Mouse (Mus musculus) forebrain, embryonic 12.5 days (tissue): ENCODE results near the gene Marveld1. TPM values are rescaled to one million over a fixed set of nuclear protein-coding genes. Genes with fewer than 3 reads are reported as not detected.

Experiments
- ATAC-seq: fragments of 200-750 bp; cut with Nextera tagmentation; 2 replicates; pipeline ENCODE4 v1.8.0; 2017; ENCODE audit warnings: moderate TSS enrichment; ENCODE audit not compliant: low FRiP score
- H3K27ac ChIP-seq: fragments of 300-500 bp; sonication (generic); 2 replicates; pipeline ENCODE4 v1.5.1; 2016; ENCODE audit warnings: mild to moderate bottlenecking
- H3K27me3 ChIP-seq: fragments of 300-500 bp; sonication (generic); 2 replicates; pipeline ENCODE4 v1.6.1; 2016; ENCODE audit warnings: mild to moderate bottlenecking
- H3K36me3 ChIP-seq: fragments of 300-500 bp; sonication (generic); replicated peaks from 2 replicates; pipeline ENCODE4 v1.6.1; 2016; ENCODE audit warnings: mild to moderate bottlenecking
- H3K4me1 ChIP-seq: fragments of 300-500 bp; sonication (generic); 2 replicates; pipeline ENCODE4 v1.6.1; 2016
- H3K4me2 ChIP-seq: fragments of 300-500 bp; sonication (generic); 2 replicates; pipeline ENCODE4 v1.6.1; 2016; ENCODE audit warnings: mild to moderate bottlenecking, moderate library complexity
- H3K4me3 ChIP-seq: fragments of 300-500 bp; sonication (generic); replicated peaks from 2 replicates; pipeline ENCODE4 v1.5.1; 2016; ENCODE audit warnings: mild to moderate bottlenecking
- H3K9ac ChIP-seq: fragments of 300-500 bp; sonication (generic); 2 replicates; pipeline ENCODE4 v1.6.1; 2016; ENCODE audit warnings: mild to moderate bottlenecking
- H3K9me3 ChIP-seq: fragments of 300-500 bp; sonication (generic); 2 replicates; pipeline ENCODE4 v1.6.1; 2016
- WGBS: fragments of 180-500 bp; shearing (Covaris S2); methylation state at CpG from one replicate; pipeline ENCODE4 v1.1.7; 2016; 5-methylcytosine and 5-hydroxymethylcytosine counted together
- polyA plus RNA-seq: library from polyadenylated mRNA; unstranded; fragments of >200 nt; fragmentation: Nextera tagmentation; extraction: Ambion mirVana; gene quantifications from 2 replicates; pipeline ENCODE4 v1.2.1, GENCODE M21; 2016

The Marveld1 gene
- polyA plus RNA-seq, 1 experiment from 2014 or later = 4.2 TPM

GRCm38 (mm10) chr19:42128787-42129508 is 18.3 kb upstream of the Marveld1 start, which contains the start of gene Avpi1:
TSS of gene Avpi1 (minus strand) at chr19:42129059.
- under 1% methylated on average over 54 of the region's 54 CpGs for WGBS
- peaks cover 8% of the 10 kb centered on the region; the same call in 1 of the 2 replicates for H3K27me3 ChIP-seq
- peak within 1 kb of the TSS; percentile 66 for H3K9ac ChIP-seq
- H3K4me3 ChIP-seq = peak within 1 kb of the TSS; percentile 54
- peak within 1 kb of the TSS; percentile 88 for H3K4me2 ChIP-seq
- peaks cover 18% of the 10 kb centered on the region for H3K4me1 ChIP-seq
- H3K27ac ChIP-seq = peak within 1 kb of the TSS; percentile 70
- H3K36me3 ChIP-seq = peaks cover 10% of the 10 kb centered on the region; the same call in 1 of the 2 replicates
- H3K9me3 ChIP-seq = no peaks in the 10 kb centered on the region
- peak; percentile 98 for ATAC-seq

GRCm38 (mm10) chr19:42129509-42130293 is 17.5 kb upstream of the Marveld1 start:
- no peak for ATAC-seq
- Histone ChIP-seq H3K4me3 (peak overlapping the region; percentile 54), H3K4me1 (peaks cover 18% of the 10 kb centered on the region), H3K27ac (peak overlapping the region; percentile 61), H3K27me3 (peaks cover 8% of the 10 kb centered on the region; the same call in 1 of the 2 replicates), H3K9ac (peak overlapping the region; percentile 38; the same call in 1 of the 2 replicates), H3K36me3 (peaks cover 5% of the 10 kb centered on the region; the same call in 1 of the 2 replicates), H3K9me3 (no peaks in the 10 kb centered on the region), H3K4me2 (peak overlapping the region; percentile 88)
- WGBS = 17% methylated on average over 14 of the region's 14 CpGs

- Histone ChIP-seq H3K27me3 (peaks cover 8% of the 10 kb centered on the region; the same call in 1 of the 2 replicates), H3K4me1 (peaks cover 18% of the 10 kb centered on the region), H3K4me3 (no peak overlapping the region), H3K36me3 (0 out of 2 replicates have a peak, but pooled peaks cover 1% of the 10 kb centered on the region), H3K27ac (peak overlapping the region; percentile 36; the same call in 1 of the 2 replicates), H3K4me2 (no peak overlapping the region), H3K9me3 (no peaks in the 10 kb centered on the region), H3K9ac (no peak overlapping the region)
- WGBS = 66% methylated on average over 3 of the region's 3 CpGs
- no peak for ATAC-seq
These were observed 16.9 kb upstream of the Marveld1 start for GRCm38 (mm10) chr19:42130294-42130606.

DNA sequence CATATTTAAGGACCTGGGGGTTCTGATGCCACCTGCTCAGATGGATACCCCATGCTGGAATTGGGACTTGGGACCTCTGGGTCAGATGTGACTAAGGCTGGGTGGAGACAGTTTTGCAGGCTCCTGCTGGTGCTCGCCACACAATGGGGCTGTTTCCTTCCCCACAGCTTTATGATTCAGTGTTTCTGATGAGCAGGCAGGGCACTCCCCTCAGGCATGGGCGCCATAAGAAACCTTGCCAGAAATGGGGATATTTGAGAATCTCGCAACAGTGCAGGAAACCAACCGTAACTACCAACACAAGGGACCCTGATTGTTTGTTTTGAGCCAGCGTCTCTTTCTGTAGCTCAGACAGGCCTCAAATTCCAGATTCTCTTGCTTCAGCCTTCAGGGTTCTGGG is 16.1 kb upstream of the Marveld1 start:
- 76% methylated on average over 5 of the region's 5 CpGs for WGBS
- H3K9me3 ChIP-seq = no peaks in the 10 kb centered on the region
- peaks cover 24% of the 10 kb centered on the region for H3K4me1 ChIP-seq
- H3K27me3 ChIP-seq = peaks cover 8% of the 10 kb centered on the region; the same call in 1 of the 2 replicates
- no peak overlapping the region for H3K4me2 ChIP-seq
- no peak overlapping the region for H3K9ac ChIP-seq
- H3K4me3 ChIP-seq = no peak overlapping the region
- no peak for ATAC-seq
- no peaks in the 10 kb centered on the region for H3K36me3 ChIP-seq
- H3K27ac ChIP-seq = no peak overlapping the region

DNA sequence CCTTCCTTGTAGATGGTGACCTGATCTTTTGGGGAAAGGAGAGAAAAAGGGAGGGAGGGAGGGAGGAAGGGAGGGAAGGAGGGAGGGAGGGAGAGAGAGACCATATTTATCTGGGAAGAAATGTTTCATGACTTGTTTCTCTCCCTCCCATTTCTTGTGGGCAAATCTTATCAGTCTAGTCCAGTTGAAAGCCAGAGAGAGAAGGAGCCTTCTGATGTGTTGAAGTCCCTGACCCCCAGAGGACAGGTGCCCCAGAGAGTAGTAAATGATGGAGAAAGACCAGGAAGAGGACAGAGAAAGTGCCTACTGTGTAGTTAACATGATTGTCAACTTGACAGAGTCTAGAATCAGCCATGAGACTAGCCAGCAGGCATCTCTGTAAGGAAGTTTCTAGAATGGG is 12.1 kb upstream of the Marveld1 start:
- ATAC-seq = no peak
- H3K27me3 ChIP-seq = no peaks in the 10 kb centered on the region; the same call in 1 of the 2 replicates
- H3K4me1 ChIP-seq = peaks cover 10% of the 10 kb centered on the region
- no peaks in the 10 kb centered on the region for H3K36me3 ChIP-seq
- no peaks in the 10 kb centered on the region for H3K9me3 ChIP-seq
- H3K9ac ChIP-seq = no peak overlapping the region
- H3K4me2 ChIP-seq = no peak overlapping the region
- H3K27ac ChIP-seq = no peak overlapping the region
- H3K4me3 ChIP-seq = no peak overlapping the region

GRCm38 (mm10) chr19:42136126-42136525 is 11.1 kb upstream of the Marveld1 start:
- H3K36me3 ChIP-seq = no peaks in the 10 kb centered on the region
- H3K4me2 ChIP-seq = no peak overlapping the region
- no peaks in the 10 kb centered on the region for H3K27me3 ChIP-seq
- peaks cover 7% of the 10 kb centered on the region for H3K4me1 ChIP-seq
- H3K4me3 ChIP-seq = no peak overlapping the region
- no peak overlapping the region for H3K9ac ChIP-seq
- 19% methylated on average over 5 of the region's 5 CpGs for whole genome bisulfite sequencing
- no peak for ATAC-seq
- H3K27ac ChIP-seq = no peak overlapping the region
- no peaks in the 10 kb centered on the region for H3K9me3 ChIP-seq

GRCm38 (mm10) chr19:42137167-42137672 is 10.0 kb upstream of the Marveld1 start:
- Histone ChIP-seq H3K27me3 (no peaks in the 10 kb centered on the region), H3K9me3 (no peaks in the 10 kb centered on the region), H3K4me2 (no peak overlapping the region), H3K27ac (no peak overlapping the region), H3K36me3 (no peaks in the 10 kb centered on the region), H3K4me1 (peaks cover 7% of the 10 kb centered on the region), H3K4me3 (no peak overlapping the region), H3K9ac (no peak overlapping the region)
- WGBS = 90% methylated on average over 4 of the region's 4 CpGs
- no peak for ATAC-seq

DNA sequence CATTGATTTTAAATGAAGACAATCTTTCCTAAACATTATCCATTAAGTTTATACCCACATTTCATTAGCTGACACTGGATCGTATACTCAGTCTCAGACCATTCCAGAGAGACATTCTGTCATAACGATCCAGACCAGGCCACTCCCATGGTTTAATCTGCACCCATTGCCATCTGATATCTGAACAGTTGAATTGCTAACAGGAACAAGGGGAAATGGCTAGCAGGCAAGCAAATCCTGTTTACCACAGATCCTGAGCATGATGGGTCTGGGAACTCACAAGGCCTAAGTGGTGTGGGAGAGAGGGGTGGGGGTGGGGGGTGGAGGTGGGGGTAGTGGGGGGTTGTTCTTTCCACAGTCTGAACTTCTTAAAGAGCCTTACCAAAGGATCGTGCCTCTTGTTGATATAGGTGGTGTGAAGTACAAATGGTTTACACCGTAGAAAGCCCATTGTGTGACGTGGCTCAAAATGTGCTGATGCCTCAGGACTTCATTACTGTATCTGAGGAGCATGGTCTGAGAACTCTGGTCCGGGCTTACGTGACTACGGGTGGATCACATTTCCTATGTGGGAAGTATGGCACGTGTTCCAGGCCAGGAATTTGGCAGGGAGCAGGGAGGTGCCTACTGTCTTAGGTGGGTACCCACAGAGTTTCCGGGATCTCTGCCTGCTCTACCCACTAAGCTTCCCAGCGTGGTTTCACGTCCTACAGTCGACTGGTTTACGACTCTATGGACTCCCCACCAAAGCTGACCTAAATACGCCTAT is 8.5 kb upstream of the Marveld1 start:
- 86% methylated on average over 15 of the region's 15 CpGs for WGBS
- Histone ChIP-seq H3K4me2 (no peak overlapping the region), H3K9me3 (no peaks in the 10 kb centered on the region), H3K27me3 (no peaks in the 10 kb centered on the region), H3K4me3 (no peak overlapping the region), H3K36me3 (no peaks in the 10 kb centered on the region), H3K27ac (no peak overlapping the region), H3K4me1 (peaks cover 7% of the 10 kb centered on the region), H3K9ac (no peak overlapping the region)
- ATAC-seq = no peak

GRCm38 (mm10) chr19:42139724-42140517 is 7.3 kb upstream of the Marveld1 start:
- H3K4me1 ChIP-seq = peaks cover 7% of the 10 kb centered on the region
- H3K27me3 ChIP-seq = peaks cover 1% of the 10 kb centered on the region
- H3K4me3 ChIP-seq = no peak overlapping the region
- no peak overlapping the region for H3K27ac ChIP-seq
- H3K9me3 ChIP-seq = no peaks in the 10 kb centered on the region
- no peak for ATAC-seq
- no peaks in the 10 kb centered on the region for H3K36me3 ChIP-seq
- no peak overlapping the region for H3K9ac ChIP-seq
- no peak overlapping the region for H3K4me2 ChIP-seq
- WGBS = 85% methylated on average over 5 of the region's 5 CpGs

GRCm38 (mm10) chr19:42141998-42142397 is 5.2 kb upstream of the Marveld1 start:
- no peaks in the 10 kb centered on the region for H3K36me3 ChIP-seq
- no peak overlapping the region for H3K27ac ChIP-seq
- no peak overlapping the region for H3K4me3 ChIP-seq
- peaks cover 1% of the 10 kb centered on the region for H3K4me1 ChIP-seq
- no peak overlapping the region for H3K4me2 ChIP-seq
- WGBS = 78% methylated on average over 3 of the region's 3 CpGs
- H3K9me3 ChIP-seq = no peaks in the 10 kb centered on the region
- peaks cover 22% of the 10 kb centered on the region for H3K27me3 ChIP-seq
- no peak for ATAC-seq
- H3K9ac ChIP-seq = no peak overlapping the region

GRCm38 (mm10) chr19:42142757-42143156 is 4.4 kb upstream of the Marveld1 start:
- H3K4me2 ChIP-seq = no peak overlapping the region
- no peak overlapping the region for H3K9ac ChIP-seq
- no peaks in the 10 kb centered on the region for H3K9me3 ChIP-seq
- no peak overlapping the region for H3K27ac ChIP-seq
- no peak for ATAC-seq
- H3K4me1 ChIP-seq = peaks cover 5% of the 10 kb centered on the region
- no peak overlapping the region for H3K4me3 ChIP-seq
- 73% methylated on average over 2 of the region's 2 CpGs for WGBS
- H3K27me3 ChIP-seq = peaks cover 25% of the 10 kb centered on the region
- no peaks in the 10 kb centered on the region for H3K36me3 ChIP-seq
